Mouse (Mus musculus) bone marrow, adult 2 months (tissue): Measurements from ENCODE around the gene Mpl.

ENCODE experiments used
- CTCF ChIP-seq: fragments of 200-500 bp; IDR thresholded peaks from 2 replicates; pipeline ENCODE4 v1.5.1; 2011; ENCODE audit warnings: low read length, control low read depth; ENCODE audit not compliant: control insufficient read depth, insufficient read depth
- POLR2A ChIP-seq: fragments of 200-500 bp; IDR thresholded peaks from 2 replicates; pipeline ENCODE4 v1.6.1; 2011; ENCODE audit warnings: low read depth, mild to moderate bottlenecking, control low read depth, low read length, borderline replicate concordance; ENCODE audit not compliant: control insufficient read depth

- no peak for TF ChIP-seq POLR2A
- TF ChIP-seq CTCF, result no peak
Observed at GRCm38 (mm10) chr4:118445781-118446414, 11.4 kb downstream of the Mpl start.
